Comparison of ENCODE assay signal across 8 mouse cellular contexts in genomic region chr9:70012408-70012901, GRCm38 (mm10). TPM values are rescaled to one million over a fixed set of nuclear protein-coding genes. Genes with fewer than 3 reads are reported as not detected.
A peak's percentile ranks its signal among the peaks of the same experiment; 100 is the strongest.
DNase-seq lines count a peak whose midpoint lies in the region; ATAC-seq and TF ChIP-seq lines count a peak whose summit lies in the region.

Gtf2a2 (plus strand) TSS chr9:70012550.

- H3K4me1 ChIP-seq in cortical plate, adult 2 months (ENCODE audit: control insufficient read depth, insufficient read depth, low read length) = peaks cover 2% of the 10 kb centered on the region

- peak within 1 kb of the TSS; percentile 84 for H3K4me3 ChIP-seq in cortical plate, adult 2 months (ENCODE audit: insufficient read depth, low read length)

- H3K27ac ChIP-seq in cortical plate, adult 2 months (ENCODE audit: insufficient read depth, low read length) = peak within 1 kb of the TSS; percentile 69; the same call in 1 of the 2 replicates

- peak; percentile 95 for DNase-seq in gastrocnemius, postnatal 10 days
- DNase-seq in induced T-regulatory cell, adult 2 months (ENCODE audit: low read depth) = peak; percentile 96
- peak; percentile 65 to 89 for DNase-seq in left cerebral cortex, adult 9 months (ENCODE audit: low spot score in 2 of 2)
- DNase-seq in right cerebral cortex, postnatal 14 days = peak; percentile 94
- peak; percentile 90 to 91 for DNase-seq in urinary bladder, postnatal 36 days (ENCODE audit: low spot score in 2 of 2)

- TF ChIP-seq CTCF in cortical plate, adult 2 months (IDR thresholded peaks at IDR 0.05; ENCODE audit: extremely low read depth, insufficient read depth, low read length) = no peak

- ATAC-seq in activated CD4-positive, CD25-positive, alpha-beta regulatory T cell, adult 4 months = peak; percentile 76
- ATAC-seq in megakaryocyte progenitor cell, adult 5-6 weeks (replicated peaks; ENCODE audit: poor library complexity) = peak; percentile 92

- TF ChIP-seq POLR2A in cortical plate, adult 2 months (IDR thresholded peaks at IDR 0.05; ENCODE audit: extremely low read depth, insufficient read depth, low read length) = peak; percentile 54; the same call in 1 of the 2 replicates

RNA-seq across cellular contexts. Expression of gene Gtf2a2, which starts in this region (rescaled TPM):
- polyA plus RNA-seq in activated CD4-positive, CD25-positive, alpha-beta regulatory T cell, adult 4 months (2017; shearing (Covaris generic)) = 100 to 1,000 TPM; 152 to 189 TPM
- 65.7 and 69.4 TPM in 2 replicates for polyA plus RNA-seq in cortical plate, adult 2 months (2012; rRNA removed)
- 10 to 100 TPM; 58.5 to 62.1 TPM for total RNA-seq in gastrocnemius, postnatal 10 days (2021)
- total RNA-seq in megakaryocyte progenitor cell, adult 5-6 weeks (2015) = 124 and 134 TPM in 2 replicates
- 114 and 115 TPM in 2 replicates for total RNA-seq in megakaryocyte progenitor cell, adult 5-6 weeks (2017)

Comparison
In these comparisons a context has a peak if more than half of its experiments do, and no peak if none do; other contexts are left out.
1. Peak in every context shown above with its lines: DNase-seq, ATAC-seq, H3K4me3 ChIP-seq and H3K27ac ChIP-seq.